Mouse (Mus musculus): ENCODE measurements around the gene Nr1h4. TPM values are rescaled to one million over a fixed set of nuclear protein-coding genes. Genes with fewer than 3 reads are reported as not detected.

Nr1h4 gene
- total and polyA plus RNA-seq, 2 experiments from 2014 or later: 0.08 TPM; not detected in 1

- DNase-seq (ENCODE audit: low spot score) (no peak), ATAC-seq (no peak)
- Histone ChIP-seq H3K9ac (replicated peaks; ENCODE audit: low read length) (no peak overlapping the region), H3K36me3 (ENCODE audit: insufficient read depth, low read length) (no peaks in the 10 kb centered on the region), H3K27ac (no peak overlapping the region), H3K27me3 (ENCODE audit: insufficient read depth, low read length) (no peaks in the 10 kb centered on the region), H3K9me3 (ENCODE audit: low read length) (no peaks in the 10 kb centered on the region), H3K4me3 (ENCODE audit: low read length) (no peak overlapping the region), H3K4me2 (ENCODE audit: low read depth, low read length) (0 out of 2 replicates have a peak overlapping the region, but pooled peaks have one; percentile 99), H3K4me1 (ENCODE audit: insufficient read depth, low read length) (peaks cover 2% of the 10 kb centered on the region; the same call in 1 of the 2 replicates)
- TF ChIP-seq CTCF (IDR thresholded peaks at IDR 0.05; ENCODE audit: low read depth): no peak
- 98% methylated on average over 3 of the region's 3 CpGs for WGBS
Observed at GRCm38 (mm10) chr10:89441961-89442360, 91.4 kb downstream of the Nr1h4 start.

- no peaks in the 10 kb centered on the region for H3K36me3 ChIP-seq (ENCODE audit: insufficient read depth, low read length)
- no peak overlapping the region for H3K4me2 ChIP-seq (ENCODE audit: low read depth, low read length)
- peaks cover 2% of the 10 kb centered on the region; the same call in 1 of the 2 replicates for H3K4me1 ChIP-seq (ENCODE audit: insufficient read depth, low read length)
- DNase-seq (ENCODE audit: low spot score) (no peak), ATAC-seq (no peak)
- no peak for TF ChIP-seq CTCF (IDR thresholded peaks at IDR 0.05; ENCODE audit: low read depth)
- H3K27me3 ChIP-seq (ENCODE audit: insufficient read depth, low read length): no peaks in the 10 kb centered on the region
- no peak overlapping the region for H3K9ac ChIP-seq (replicated peaks; ENCODE audit: low read length)
- H3K9me3 ChIP-seq (ENCODE audit: low read length): no peaks in the 10 kb centered on the region
- H3K27ac ChIP-seq: no peak overlapping the region
- 84% methylated on average over 7 of the region's 7 CpGs for WGBS
- no peak overlapping the region for H3K4me3 ChIP-seq (ENCODE audit: low read length)
Observed at GRCm38 (mm10) chr10:89439380-89439779, 94.0 kb downstream of the Nr1h4 start.

GRCm38 (mm10) chr10:89437996-89438395 lies 95.4 kb downstream of the Nr1h4 start:
- H3K36me3 ChIP-seq (ENCODE audit: insufficient read depth, low read length): no peaks in the 10 kb centered on the region
- no peaks in the 10 kb centered on the region for H3K27me3 ChIP-seq (ENCODE audit: insufficient read depth, low read length)
- H3K9me3 ChIP-seq (ENCODE audit: low read length): no peaks in the 10 kb centered on the region
- DNase-seq (ENCODE audit: low spot score): no peak
- no peak for ATAC-seq
- no peak overlapping the region for H3K9ac ChIP-seq (replicated peaks; ENCODE audit: low read length)
- no peak overlapping the region for H3K4me3 ChIP-seq (ENCODE audit: low read length)
- peak overlapping the region; percentile 25; the same call in 1 of the 2 replicates for H3K4me2 ChIP-seq (ENCODE audit: low read depth, low read length)
- no peak overlapping the region; the same call in 1 of the 2 replicates for H3K27ac ChIP-seq
- TF ChIP-seq CTCF (IDR thresholded peaks at IDR 0.05; ENCODE audit: low read depth): no peak
- 42% methylated on average over 12 of the region's 12 CpGs for WGBS
- H3K4me1 ChIP-seq (ENCODE audit: insufficient read depth, low read length): no peaks in the 10 kb centered on the region; the same call in 1 of the 2 replicates

DNA sequence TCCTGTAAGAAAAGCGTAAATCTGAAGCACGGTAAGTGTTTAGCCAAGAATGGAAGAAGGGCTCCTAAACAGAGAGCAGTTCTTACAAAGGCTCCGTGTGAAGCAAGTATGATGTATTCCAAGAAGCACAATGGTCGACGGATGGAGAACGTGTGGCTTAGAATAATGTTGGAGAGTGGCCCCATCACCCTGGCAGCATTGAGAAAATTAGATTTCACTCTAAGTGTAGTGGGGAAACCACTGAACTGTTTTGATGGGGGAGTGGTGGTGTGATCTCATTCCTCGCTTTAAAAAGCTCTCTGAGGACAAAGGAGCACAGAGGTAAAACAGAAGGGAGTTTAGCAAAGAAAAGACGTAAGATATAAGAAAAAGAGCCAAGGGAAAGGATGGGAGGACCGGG lies 95.9 kb downstream of the Nr1h4 start:
- TF ChIP-seq CTCF (IDR thresholded peaks at IDR 0.05; ENCODE audit: low read depth): no peak

GRCm38 (mm10) chr10:89435920-89436319 lies 97.5 kb downstream of the Nr1h4 start:
- Histone ChIP-seq H3K4me3 (ENCODE audit: low read length) (no peak overlapping the region), H3K4me2 (ENCODE audit: low read depth, low read length) (peak overlapping the region; percentile 5; the same call in 1 of the 2 replicates), H3K36me3 (ENCODE audit: insufficient read depth, low read length) (no peaks in the 10 kb centered on the region), H3K9ac (replicated peaks; ENCODE audit: low read length) (no peak overlapping the region), H3K9me3 (ENCODE audit: low read length) (no peaks in the 10 kb centered on the region), H3K4me1 (ENCODE audit: insufficient read depth, low read length) (no peaks in the 10 kb centered on the region), H3K27ac (no peak overlapping the region), H3K27me3 (ENCODE audit: insufficient read depth, low read length) (no peaks in the 10 kb centered on the region)
- no peak for TF ChIP-seq CTCF (IDR thresholded peaks at IDR 0.05; ENCODE audit: low read depth)
- no peak for DNase-seq (ENCODE audit: low spot score)
- ATAC-seq: peak; percentile 60; the same call in 1 of the 2 replicates
- 35% methylated on average over 9 of the region's 9 CpGs for WGBS

More for the DNA sequence above, 95.9 kb downstream of the Nr1h4 start:
- no peak for ATAC-seq
- H3K27me3 ChIP-seq (ENCODE audit: insufficient read depth, low read length): no peaks in the 10 kb centered on the region
- H3K9ac ChIP-seq (replicated peaks; ENCODE audit: low read length): no peak overlapping the region
- no peaks in the 10 kb centered on the region for H3K4me1 ChIP-seq (ENCODE audit: insufficient read depth, low read length)
- H3K4me2 ChIP-seq (ENCODE audit: low read depth, low read length): 0 out of 2 replicates have a peak overlapping the region, but pooled peaks have one; percentile 5
- H3K27ac ChIP-seq: no peak overlapping the region
- H3K9me3 ChIP-seq (ENCODE audit: low read length): no peaks in the 10 kb centered on the region
- WGBS: 37% methylated on average over 9 of the region's 9 CpGs
- no peaks in the 10 kb centered on the region for H3K36me3 ChIP-seq (ENCODE audit: insufficient read depth, low read length)
- no peak overlapping the region for H3K4me3 ChIP-seq (ENCODE audit: low read length)
- no peak for DNase-seq (ENCODE audit: low spot score)

GRCm38 (mm10) chr10:89435413-89435812 lies 98.0 kb downstream of the Nr1h4 start:
- no peak overlapping the region for H3K4me3 ChIP-seq (ENCODE audit: low read length)
- 42% methylated on average over 12 of the region's 12 CpGs for WGBS
- no peaks in the 10 kb centered on the region for H3K4me1 ChIP-seq (ENCODE audit: insufficient read depth, low read length)
- ATAC-seq (no peak), DNase-seq (ENCODE audit: low spot score) (no peak)
- H3K9ac ChIP-seq (replicated peaks; ENCODE audit: low read length): no peak overlapping the region
- no peaks in the 10 kb centered on the region for H3K27me3 ChIP-seq (ENCODE audit: insufficient read depth, low read length)
- no peaks in the 10 kb centered on the region for H3K36me3 ChIP-seq (ENCODE audit: insufficient read depth, low read length)
- no peaks in the 10 kb centered on the region for H3K9me3 ChIP-seq (ENCODE audit: low read length)
- H3K4me2 ChIP-seq (ENCODE audit: low read depth, low read length): peak overlapping the region; percentile 31
- no peak for TF ChIP-seq CTCF (IDR thresholded peaks at IDR 0.05; ENCODE audit: low read depth)
- no peak overlapping the region for H3K27ac ChIP-seq

- H3K27ac ChIP-seq: no peak overlapping the region
- H3K4me2 ChIP-seq (ENCODE audit: low read depth, low read length): peak overlapping the region; percentile 31
- ATAC-seq (no peak), DNase-seq (ENCODE audit: low spot score) (no peak)
- H3K36me3 ChIP-seq (ENCODE audit: insufficient read depth, low read length): no peaks in the 10 kb centered on the region
- no peaks in the 10 kb centered on the region for H3K9me3 ChIP-seq (ENCODE audit: low read length)
- no peak overlapping the region for H3K4me3 ChIP-seq (ENCODE audit: low read length)
- no peak overlapping the region for H3K9ac ChIP-seq (replicated peaks; ENCODE audit: low read length)
- H3K27me3 ChIP-seq (ENCODE audit: insufficient read depth, low read length): no peaks in the 10 kb centered on the region
- WGBS: 18% methylated on average over 17 of the region's 17 CpGs
- H3K4me1 ChIP-seq (ENCODE audit: insufficient read depth, low read length): no peaks in the 10 kb centered on the region
- no peak for TF ChIP-seq CTCF (IDR thresholded peaks at IDR 0.05; ENCODE audit: low read depth)
Observed at GRCm38 (mm10) chr10:89434509-89435210, 98.7 kb downstream of the Nr1h4 start.
